Mouse (Mus musculus) gastrocnemius, postnatal 4 days (tissue): ENCODE results near the gene Iqschfp. TPM values are rescaled to one million over a fixed set of nuclear protein-coding genes. Genes with fewer than 3 reads are reported as not detected.

Experiments
- DNase-seq, 2 experiments: peaks; one replicate each; pipeline ENCODE4 v3.0.0; 2021 to 2022; ENCODE audit warnings: low spot score in 2 of 2, mixed read lengths in 2 of 2
- total RNA-seq, 2 experiments: library from RNA; stranded (reverse); gene quantifications; 2 replicates each; pipeline ENCODE4 v1.2.3; 2021

Gene Iqschfp
- total RNA-seq, 2 experiments from 2014 or later = not detected

DNA sequence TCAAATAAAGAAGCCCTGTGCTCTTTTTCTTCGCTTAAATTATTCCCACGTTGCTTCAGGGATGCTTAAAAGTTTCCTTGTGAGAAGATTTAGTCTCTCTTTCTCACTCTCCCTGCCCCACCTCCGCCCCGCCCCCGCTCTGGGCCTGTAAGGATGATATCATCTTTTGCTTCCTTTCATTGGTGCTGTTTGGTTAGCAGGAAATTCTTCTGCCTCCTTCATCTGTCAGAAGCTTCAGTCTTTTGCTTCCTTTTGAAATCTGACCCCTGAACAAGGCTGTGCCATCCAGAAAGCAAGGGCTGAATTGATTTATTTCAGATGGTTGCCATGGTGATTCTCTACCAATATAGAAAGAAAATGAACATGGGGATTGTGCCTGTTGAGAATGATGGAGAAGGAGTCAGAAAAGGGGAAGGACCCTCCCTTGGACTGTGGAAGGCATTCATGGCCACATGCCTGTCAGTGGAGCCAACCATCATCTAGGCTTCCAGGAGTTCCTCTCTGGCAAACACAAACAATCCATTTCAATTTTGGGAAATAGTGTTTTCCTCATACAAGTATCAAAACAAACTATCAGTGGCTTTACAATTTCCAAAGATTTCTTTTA lies 62.5 kb downstream of the Iqschfp start:
- no peak for DNase-seq

DNA sequence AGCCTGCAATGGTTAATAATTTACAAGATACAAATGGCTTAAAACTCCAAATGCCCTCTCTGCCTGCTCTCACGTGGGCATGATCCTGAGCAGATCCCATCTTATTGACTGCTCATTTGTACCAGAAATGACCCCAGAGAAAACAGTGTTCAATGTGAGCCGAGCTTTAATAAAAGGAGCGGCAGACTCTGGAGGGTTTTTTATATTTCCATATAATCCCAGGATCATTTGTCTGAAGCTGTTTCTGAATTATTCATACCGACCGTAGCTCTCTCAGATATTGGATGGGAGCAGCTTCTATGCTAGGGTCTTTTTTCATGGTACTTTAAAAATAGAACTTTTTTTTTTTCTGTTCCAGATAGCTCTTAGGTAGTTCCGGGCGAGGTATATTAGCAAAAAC lies 67.6 kb downstream of the Iqschfp start:
- no peak for DNase-seq

DNA sequence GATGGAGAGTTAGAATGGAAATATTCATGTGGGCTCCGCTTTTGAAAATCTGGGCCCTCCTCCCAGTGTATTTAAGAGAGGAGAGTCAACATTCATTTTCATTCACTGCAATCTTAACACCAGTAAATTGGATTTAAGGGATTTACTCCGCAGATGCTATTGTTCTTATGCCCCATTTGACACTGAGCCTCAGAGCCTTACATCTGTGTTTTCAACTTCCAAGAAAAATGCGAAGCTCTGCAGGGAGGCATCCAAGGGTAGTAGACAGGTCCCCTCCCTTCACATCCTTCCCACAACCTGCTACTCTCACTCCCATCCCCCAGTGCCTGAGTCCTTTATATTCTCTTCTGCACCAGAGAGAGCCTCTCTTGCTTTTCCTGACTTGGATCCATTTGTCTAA lies 68.1 kb downstream of the Iqschfp start:
- no peak for DNase-seq

DNA sequence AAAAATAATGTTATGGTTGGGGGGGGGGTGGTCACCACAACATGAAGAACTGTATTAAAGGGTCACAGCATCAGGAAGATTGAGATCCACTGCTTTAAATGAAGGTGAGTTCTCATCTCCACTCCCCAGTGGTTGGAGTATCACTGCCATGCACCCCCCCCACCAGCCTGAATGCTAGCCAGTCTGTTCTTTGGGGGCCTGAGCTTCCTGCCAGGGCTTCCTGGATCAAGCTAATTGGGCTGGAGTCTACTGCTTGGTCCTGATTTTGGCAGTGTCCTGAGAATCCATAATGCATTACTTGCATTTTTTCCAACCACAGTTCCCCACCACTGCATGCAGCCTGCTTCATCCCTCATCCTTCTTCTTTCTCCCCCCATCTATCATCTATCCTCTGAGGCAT lies 68.7 kb downstream of the Iqschfp start:
- DNase-seq = no peak

DNA sequence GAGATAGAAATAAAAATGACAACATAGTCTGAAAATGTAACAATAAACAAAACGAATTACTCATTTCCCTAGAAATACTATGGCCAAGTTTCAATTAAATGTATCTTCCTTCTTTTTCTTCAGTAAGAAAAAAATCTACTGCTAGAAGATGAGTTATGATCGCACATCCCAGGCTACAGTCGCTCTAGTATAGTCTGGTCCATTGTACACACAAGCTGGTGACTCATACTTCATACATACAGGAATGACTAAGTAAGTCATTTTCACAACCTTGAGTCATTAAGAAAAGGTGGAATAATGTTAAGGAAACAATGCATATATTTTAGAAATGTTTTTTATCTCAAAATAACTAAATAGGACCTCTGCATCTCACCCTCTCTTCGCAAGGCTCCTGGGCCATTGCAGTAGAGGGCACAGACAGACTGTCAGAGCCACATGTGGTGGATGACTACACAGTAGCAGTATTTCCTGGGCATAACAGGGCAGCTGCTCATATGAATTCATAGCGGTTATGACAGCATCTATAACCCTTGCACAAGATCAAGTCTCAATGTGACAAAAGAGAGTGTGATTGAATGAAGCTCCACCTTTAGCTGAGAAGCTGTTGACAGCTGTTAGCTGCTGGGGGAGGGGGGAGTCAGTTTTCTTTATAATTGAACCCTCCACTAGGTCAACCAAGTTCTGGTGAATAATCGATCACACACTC lies 70.1 kb downstream of the Iqschfp start:
- DNase-seq = no peak

DNA sequence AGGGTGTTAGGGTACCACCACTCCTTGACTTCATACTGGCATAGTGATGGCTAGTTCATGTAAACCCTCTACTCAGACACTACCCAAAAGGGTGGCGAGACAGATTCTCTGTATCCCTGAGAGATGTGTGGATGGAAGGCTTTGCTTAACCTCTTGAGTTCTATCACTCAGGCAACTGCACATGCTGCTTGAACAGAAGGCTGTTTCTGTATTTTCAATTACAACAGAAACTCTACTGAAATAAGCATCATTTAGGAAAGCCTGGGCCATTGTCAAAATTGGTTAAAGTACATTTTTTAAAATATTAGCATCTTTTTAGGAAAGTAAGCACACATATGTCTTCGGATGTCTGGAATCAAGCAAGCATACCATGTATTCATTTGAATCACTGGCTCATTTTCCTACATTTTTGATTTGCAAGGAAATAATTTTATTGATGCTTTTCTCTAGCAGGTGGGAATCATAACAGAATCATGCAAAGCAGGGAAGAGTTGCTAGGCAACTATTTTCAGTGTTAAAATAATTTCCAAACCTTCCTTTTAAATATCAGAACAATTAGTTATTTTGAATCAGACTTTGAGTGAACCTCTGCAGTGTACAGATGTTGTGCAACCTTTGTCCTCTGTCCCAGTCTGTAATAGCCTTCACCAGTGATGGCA lies 82.4 kb downstream of the Iqschfp start:
- DNase-seq = no peak

DNA sequence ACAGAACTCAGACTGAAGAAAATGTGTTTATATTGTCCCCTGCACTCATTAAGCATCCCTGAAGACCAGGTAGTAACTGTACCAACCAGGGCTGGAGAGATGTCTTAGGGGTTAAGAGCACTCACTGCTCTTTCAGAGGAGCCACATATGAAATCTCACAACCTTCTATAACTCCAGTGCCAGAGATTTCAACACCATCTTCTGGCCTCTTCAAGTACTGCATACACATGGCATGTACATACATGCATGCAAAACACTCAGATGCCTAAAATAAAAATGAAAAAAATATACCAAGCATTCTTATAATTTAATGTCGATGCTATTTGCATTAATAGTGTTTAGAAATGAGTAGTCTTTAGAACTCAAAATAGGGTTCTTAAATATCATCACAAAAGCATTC lies 88.0 kb downstream of the Iqschfp start:
- DNase-seq = no peak

DNA sequence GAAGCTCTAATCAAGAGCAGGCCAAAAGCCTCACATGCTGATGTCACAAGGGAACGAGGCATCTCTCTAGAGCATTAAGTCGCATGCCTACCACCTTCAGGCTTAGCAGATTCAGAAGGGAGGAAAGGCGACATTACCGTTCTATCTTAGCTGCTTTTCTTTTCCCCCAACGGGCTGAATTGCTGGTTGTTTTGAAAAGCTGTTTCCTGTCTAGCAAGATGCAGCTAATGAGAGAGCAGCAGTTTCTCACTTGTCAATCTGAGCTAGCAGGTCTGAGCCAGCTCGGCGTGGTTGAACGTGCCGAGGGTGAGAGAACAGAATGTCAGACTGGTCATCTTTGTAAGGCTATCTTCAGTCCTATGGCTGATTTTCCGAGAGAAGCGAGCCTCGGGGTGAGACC lies 91.3 kb downstream of the Iqschfp start:
- no peak for DNase-seq

DNA sequence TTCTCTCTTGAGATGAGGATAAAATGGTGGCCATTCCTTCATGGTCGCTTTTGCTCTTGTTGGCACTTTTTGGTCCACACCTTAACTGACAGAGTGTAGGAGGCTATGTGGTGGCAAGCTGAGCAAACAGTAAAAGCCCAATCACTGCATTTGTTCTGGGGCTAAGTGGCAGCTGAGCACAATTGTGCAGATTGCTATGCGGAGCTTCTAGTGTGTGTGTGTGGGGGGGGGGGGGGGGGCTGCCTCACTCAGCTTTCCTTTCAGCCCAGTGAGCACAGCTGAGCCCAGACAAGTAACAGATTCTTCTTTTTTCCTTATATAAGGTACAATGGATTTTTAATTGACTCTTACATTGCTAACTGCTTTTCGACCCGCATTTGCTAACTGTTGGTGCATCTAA lies 110.4 kb downstream of the Iqschfp start:
- DNase-seq = no peak

DNA sequence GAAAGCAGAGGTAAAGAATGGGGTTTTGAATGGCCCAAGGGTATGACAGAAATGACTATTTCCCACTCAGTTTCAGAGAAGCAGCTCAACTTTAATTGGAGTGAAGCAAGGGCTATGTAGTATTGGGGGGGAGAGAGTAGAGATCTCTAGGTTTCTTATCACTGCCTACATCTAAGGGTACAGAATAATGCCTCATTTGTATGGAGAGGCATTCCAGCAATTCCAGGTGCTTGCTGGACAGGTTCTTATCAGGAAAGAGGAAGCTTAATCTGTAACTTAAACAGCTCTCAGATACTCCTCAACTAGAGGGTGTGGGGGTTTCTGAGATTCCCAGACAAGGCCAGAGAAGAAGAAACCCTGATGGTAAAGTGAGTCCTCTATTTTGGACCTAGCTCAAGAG lies 120.3 kb downstream of the Iqschfp start:
- DNase-seq = no peak

DNA sequence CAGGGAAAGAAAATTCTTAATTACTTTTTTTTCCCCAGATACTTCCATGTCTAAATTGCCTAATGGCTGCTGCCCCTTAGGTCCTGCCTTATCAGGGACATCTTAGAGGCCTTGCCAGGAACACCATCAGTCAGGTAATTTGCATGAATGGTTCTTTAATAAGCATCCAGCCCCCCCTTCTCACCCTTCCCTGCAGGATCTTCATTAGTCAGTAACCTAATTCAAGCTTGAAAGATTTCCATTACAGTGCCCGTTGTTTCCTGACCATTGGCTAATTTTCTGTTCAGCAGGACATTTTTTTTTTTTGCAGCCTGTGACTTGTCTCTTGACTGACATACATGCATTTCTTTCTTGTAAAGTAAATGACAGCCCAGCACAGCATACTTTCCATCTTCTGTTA lies 123.8 kb downstream of the Iqschfp start:
- DNase-seq = no peak

DNA sequence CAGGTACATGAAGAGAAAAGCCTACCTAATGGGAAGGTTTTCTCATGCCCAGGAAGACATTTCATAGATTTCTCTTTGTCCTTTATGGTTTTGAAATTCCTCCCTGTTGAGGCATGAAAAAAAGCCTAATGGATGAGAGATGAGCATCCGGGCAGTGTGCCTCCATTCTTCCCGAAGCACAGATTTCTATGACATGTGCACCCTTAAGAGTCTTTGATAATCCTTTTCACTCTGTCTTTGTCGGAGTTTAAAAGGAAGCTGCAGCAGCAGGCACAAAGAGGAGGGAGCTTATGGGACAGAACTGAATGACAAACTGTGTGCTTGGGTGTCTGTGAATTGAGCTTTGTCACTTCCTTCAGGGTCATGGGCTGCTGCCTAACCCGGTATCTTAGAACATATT lies 127.4 kb downstream of the Iqschfp start:
- no peak for DNase-seq

DNA sequence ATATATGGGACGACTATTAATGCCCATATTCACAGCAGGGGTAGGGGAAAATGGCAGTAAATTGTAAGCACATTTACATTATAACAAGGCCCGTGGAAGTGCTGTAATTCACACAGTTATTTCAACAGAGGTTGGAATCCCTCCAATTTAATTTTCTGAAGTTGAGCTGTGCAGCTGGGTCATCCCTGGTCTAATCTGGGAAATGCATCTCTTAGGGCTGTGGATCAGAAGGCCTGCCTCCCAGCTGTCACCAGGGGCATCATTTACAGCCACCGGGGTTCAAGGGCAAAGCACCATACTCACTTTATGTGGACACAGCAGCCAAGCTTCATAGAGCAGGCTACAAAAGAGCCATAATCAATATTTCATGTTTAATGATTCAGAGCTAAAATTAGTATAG lies 144.1 kb downstream of the Iqschfp start:
- DNase-seq = no peak

DNA sequence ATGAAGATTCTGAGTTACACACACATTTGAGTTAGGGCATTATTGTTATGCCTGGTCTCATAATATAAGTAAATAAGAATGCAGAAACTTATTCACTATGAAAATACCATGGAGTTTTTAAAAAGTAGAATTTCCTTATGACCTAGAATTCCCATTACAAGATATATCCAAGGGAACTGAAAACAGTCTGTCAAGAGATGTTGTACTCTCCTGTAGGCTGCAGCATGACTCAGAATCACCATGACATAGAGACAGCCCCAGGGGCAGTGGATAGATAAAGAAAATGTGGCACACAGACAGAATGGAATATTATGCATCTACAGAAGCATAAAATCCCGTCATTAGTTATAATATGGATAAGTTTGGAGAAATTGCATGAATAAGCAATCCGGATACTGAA lies 150.9 kb downstream of the Iqschfp start:
- DNase-seq = no peak

DNA sequence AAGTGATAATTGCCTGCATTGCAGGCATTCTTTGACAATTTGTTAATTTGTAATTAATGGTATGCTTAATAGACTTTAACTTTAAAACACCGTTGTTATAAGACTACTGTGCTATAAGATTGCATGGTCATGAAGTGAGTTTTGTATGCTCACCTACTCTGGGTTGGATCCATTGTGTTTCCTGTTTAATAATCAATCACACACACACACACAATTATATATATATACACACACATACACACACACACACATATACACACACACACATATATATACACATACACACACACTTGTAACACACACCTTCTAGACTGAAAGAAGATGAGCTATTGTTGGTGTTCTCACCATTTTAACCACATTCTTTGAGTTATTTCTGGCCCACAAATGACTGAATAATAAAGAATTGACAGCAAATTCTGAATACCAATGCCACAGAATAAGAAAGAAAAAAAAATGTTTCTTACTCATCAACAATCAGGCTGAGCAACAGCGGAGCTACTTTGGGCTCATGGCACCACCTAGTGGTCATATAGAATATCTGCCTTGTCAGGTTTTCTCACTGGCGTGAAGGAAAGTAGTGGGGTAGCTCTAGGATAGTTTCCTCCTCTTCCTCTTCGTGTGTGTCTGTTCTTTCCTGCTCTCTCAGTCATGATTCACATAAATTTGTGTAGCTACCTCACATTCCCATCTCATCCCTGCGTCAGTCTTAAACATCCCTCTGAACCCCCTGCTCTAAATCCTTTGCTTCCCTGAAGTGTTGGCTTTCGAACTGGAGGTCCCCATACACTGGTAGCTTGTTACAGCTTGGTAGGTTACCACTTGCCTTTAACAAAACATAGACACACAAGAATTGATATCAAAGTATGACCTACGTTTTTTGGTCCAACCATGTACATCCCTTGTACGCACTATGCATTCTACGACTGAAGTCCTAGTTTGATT lies 153.7 kb downstream of the Iqschfp start:
- DNase-seq = no peak

DNA sequence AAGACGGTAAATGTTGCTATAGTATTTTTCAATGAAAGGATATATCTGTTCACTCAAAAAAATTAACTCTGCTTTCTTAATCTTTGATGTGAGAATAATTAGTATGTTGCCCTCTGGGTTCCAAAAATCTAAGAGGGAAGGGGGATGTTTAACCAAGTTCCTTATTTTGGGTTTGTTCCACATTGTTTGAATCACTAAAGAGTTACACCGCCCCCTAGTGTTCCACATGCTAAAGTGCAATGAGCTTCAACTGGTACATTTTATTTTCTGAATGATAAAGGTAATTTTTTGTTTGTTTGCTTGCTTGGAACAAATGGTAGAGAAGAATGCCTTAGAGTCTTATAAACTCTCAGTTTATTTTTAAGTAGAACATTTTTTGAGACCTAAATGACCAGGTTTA lies 161.5 kb downstream of the Iqschfp start:
- no peak for DNase-seq

DNA sequence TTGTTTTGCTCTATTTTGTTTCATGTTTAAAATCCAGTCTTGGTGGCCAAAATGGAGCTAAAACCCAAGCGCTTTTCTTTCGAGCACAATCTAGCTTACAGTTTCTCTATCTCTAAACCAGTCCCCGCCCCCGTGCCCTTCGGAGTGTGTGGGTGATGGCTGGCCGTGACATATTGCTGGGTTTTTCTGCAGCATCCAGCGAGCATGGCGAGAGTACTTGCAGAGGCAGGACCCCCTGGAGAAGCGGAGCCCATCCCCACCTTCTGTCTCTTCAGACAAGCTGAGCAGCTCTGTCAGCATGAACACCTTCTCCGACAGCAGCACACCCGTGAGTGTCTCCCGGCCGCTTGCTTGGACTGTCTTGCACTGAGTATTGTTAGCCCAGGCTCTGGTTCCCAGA lies 163.0 kb downstream of the Iqschfp start:
- DNase-seq = no peak

DNA sequence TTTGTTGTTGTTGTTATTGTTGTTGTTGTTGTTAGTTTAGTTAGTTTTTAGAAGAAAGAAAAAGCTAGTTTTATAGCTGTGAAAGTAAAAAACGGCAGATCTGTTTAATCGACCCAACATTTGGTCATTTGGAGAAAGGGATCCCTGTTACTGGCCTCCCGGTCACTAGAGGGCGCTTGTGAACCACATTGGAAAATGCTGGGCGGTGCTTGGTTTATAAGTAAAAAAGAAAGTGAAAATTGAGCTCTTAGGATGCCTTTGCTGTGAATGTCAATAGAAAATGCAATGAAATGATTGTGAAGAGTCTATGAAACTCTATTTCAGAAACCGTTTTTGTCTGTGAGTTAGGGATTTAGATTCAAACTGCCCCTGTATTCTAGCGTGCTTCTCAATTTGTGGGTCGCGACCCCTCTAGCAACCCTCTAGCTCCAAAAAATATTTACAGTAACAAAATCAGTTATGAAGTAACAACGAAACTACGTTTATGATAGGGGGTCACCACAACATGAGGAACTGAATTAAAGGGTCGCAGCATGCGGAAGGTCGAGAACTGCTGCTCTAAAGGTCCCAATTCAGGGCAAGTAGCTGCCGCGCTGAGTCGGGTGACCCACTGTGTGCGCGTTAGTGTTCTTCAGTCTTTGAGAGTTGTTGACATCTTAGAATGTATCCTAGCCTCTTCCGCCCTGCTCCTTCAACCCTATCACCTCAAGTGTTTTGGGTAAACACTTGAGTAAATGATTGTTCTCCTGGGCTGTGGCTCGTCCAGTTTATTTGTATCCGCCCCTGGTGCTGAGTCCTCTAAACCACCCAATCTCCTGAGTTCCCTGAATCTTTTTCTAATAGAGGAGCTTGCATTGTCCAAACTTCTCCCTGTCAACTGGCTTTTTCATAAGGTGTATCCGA lies 164.6 kb downstream of the Iqschfp start:
- DNase-seq = peak; percentile 19 to 71

DNA sequence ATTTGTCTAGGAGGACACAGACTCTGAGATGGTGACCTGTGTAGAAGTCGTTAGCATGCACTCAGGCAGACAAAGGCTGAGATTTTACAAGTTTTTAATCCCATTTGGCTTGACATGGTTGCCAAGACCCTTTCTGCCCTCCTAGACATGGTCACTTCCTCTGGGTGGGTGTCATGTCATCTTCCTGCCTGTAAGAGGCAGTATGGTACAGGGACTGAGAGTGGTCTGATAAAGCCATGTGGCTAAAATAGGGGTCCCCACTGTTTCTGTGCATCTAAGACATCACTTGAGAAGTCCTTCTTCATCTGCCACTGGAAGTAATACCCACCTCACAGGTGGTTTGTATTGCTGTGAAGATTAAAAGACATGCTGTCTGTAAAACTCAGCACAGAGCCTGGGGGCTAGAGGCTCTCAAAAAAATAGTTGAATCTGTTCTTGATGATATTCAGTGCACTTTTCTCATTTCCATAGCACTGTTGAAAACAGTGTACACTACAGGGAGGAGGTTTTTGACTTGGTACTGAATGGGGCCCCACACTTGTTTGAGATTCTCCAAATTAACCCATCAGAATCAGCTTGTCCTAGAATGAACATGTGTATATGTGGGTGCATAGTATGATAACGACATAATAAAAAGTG lies 167.2 kb downstream of the Iqschfp start:
- DNase-seq = no peak

DNA sequence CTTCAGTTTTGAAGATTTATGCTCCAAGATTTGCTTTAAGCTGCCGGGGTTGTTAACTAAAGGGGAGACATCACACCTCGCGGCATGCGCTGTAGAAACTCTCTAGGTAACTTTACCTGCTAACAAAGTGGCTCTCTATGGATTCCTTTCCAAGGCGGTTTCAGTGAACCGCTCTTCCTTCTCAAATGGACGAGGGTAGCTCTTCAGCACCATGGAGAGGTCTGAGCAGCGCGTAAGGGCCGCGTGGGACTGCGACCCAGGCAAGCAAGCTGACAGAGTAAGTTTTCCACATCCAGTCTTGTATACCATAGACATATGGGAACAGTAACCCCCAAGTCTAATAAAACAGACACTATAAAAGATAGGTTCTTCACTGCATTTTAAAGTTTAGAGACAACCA lies 172.7 kb downstream of the Iqschfp start, which contains the start of gene Schip1:
Gene Schip1 (plus strand): TSS at position 72 of the 400 bp plus-strand sequence.
- peak in 1 of 2 experiments; percentile 58 for DNase-seq
